15 mouse cellular contexts compared by ENCODE assay signal in the genomic region with DNA sequence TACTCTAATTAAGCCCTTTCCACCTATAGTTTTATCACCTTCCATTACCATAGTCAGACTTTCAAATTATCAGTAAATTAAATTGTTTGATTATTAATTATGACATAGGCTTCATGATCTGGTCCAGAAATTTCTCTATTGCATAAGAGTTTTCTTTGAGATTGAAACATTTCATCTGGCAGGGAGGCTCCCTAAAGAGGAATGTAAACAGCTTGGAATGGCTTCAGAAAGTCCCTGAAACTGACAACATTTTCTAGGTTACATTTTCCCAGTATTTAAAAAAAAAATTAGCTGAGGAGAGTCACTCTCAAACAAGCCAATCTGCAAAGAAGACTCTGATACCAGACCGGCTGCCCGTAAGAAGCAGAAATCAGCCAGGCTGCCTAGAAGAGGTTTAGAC.
"Had no signal": no experiment of that assay in that cellular context is flagged by ENCODE, and none has a peak within 500 bp of the region (broad histone marks: within the 10 kb centered on the region; RNA-seq: fewer than 3 reads in every experiment).

No protein-coding gene starts in this region.

- H3K27me3 ChIP-seq: neural tube, embryonic 15.5 days; stomach, embryonic 15.5 days had no signal

- H3K36me3 ChIP-seq: neural tube, embryonic 15.5 days; stomach, embryonic 15.5 days had no signal

- H3K9me3 ChIP-seq: neural tube, embryonic 15.5 days; stomach, embryonic 15.5 days had no signal

- H3K27ac ChIP-seq: neural tube, embryonic 15.5 days; stomach, embryonic 15.5 days; stomach, postnatal 0 days had no signal

- H3K4me1 ChIP-seq: neural tube, embryonic 15.5 days; stomach, embryonic 15.5 days had no signal

- DNase-seq: retina, postnatal 1 day; right cerebral cortex, adult 18-20 months; right cerebral cortex, postnatal 14 days; right cerebral cortex, postnatal 25 days; right cerebral cortex, postnatal 4 days; spleen, adult 18-20 months; thymus, adult 18-20 months; thymus, adult 2 months; thymus, postnatal 14 days; thymus, postnatal 25 days; thymus, postnatal 36 days; thymus, postnatal 4 days had no signal

- H3K9ac ChIP-seq: neural tube, embryonic 15.5 days; stomach, embryonic 15.5 days had no signal

- H3K4me3 ChIP-seq: neural tube, embryonic 15.5 days; stomach, embryonic 15.5 days had no signal

- H3K4me2 ChIP-seq: neural tube, embryonic 15.5 days; stomach, embryonic 15.5 days had no signal
